Mouse (Mus musculus) lung, postnatal 4 days (tissue): ENCODE results near the gene Galnt15.
A peak's percentile ranks its signal among the peaks of the same experiment; 100 is the strongest.
"Not testable (repeated sequence)": the region's sequence is repeated elsewhere in the genome, so short reads cannot be mapped to it uniquely, and the experiment has no call there.

Source experiments
- DNase-seq, 2 experiments: peaks; one replicate each; pipeline ENCODE4 v3.0.0; 2021

Gene Galnt15

DNA sequence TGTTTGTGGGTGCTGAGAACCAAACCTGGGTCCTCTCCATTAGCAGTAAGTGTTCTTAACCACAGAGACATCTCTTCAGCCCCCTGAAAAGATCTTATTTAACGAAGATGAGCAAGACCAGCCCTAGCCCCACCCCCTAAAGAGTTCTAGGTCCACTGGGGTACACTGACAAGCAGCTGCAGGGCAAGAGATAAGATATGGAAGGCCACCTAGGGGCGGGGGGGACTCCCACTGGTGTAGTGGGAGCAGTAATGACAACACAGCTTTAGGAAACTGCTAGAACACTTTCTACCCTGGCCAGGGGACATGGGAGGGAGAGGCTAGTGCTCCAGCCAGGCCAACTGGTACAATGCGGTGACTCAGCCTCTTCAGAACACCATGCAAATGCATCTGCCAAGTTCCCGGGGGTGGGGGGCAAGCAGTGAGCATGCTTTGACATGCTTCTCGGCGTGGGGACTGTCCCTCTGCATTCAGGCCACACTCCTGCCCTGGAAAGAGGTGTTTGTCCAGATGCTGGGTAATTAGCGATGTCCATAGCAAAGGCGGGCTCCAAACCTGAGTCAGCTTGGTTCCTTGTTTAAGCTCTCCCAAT, 9.0 kb downstream of the Galnt15 start:
- no peak for DNase-seq

DNA sequence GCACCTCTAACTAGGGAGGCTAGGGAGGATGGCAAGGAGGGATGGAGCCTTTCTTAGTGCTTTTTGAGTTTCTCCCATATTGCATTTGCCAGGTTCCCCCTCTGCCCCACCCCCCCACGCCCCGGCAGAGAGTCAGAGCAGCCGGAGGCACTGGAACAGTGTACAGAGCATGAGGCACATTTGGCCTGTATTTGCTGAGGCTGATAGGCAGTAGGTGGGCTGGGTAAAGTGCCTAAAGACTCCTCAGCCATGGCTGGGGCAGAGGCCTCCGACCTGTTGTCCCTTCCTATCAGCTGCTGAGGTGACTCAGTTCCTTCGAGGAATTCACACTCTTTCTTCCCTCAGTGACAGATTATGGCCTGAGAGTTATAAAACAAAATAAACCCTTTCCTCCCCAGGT, 13.3 kb downstream of the Galnt15 start:
- DNase-seq: no peak

GRCm38 (mm10) chr14:32046357-32046756, 17.6 kb downstream of the Galnt15 start:
- DNase-seq: no peak

- DNase-seq: no peak
Measured at GRCm38 (mm10) chr14:32050171-32050570, 21.4 kb downstream of the Galnt15 start.

- DNase-seq: peak in 1 of 2 experiments; percentile 10
Measured at GRCm38 (mm10) chr14:32053895-32054294, 25.1 kb downstream of the Galnt15 start.

- DNase-seq: no peak
Measured at GRCm38 (mm10) chr14:32054788-32055187, 26.0 kb downstream of the Galnt15 start.

DNA sequence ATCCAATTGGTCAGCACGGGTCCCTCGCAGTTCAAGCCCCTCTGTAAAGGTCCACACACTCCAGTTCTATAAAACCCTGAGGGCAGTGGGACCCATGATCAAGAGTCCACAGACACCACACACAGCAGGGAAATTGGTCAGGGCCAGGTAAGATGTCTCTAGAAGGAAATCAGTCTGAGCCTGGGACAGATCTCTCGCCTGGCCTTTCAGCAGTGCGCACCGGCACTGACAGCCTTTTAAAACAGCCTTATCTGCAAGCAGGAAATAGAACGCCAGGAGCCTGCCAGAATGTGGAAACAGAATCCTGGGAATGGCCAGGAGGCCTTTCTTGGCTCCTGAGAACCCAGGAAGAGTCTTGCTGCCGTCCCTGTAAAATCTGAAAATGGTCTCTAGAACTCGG, 27.0 kb downstream of the Galnt15 start:
- peak in 1 of 2 experiments; percentile 8 for DNase-seq

GRCm38 (mm10) chr14:32056675-32057074, 27.9 kb downstream of the Galnt15 start:
- peak; percentile 17 to 18 for DNase-seq

GRCm38 (mm10) chr14:32057664-32058063, 28.9 kb downstream of the Galnt15 start:
- no peak for DNase-seq

DNA sequence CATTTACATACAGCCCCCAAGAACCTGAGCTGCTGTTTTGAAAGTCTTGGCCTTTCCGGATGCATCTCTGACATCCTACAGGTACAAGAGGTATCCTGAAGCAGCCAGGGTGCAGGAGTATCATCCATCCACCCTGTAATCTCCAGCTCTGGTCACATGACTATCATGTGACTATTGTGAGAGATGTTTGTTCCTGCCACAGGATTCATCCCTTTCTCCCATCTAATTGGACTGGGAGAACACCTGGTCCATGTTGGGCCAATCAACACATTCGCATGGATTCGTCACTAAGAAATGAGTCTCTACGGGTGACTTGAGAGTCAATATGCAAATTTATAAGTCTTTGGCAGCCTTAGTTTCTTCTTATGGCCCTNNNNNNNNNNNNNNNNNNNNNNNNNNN, 32.6 kb downstream of the Galnt15 start:
- DNase-seq: peak in 1 of 2 experiments; percentile 4

DNA sequence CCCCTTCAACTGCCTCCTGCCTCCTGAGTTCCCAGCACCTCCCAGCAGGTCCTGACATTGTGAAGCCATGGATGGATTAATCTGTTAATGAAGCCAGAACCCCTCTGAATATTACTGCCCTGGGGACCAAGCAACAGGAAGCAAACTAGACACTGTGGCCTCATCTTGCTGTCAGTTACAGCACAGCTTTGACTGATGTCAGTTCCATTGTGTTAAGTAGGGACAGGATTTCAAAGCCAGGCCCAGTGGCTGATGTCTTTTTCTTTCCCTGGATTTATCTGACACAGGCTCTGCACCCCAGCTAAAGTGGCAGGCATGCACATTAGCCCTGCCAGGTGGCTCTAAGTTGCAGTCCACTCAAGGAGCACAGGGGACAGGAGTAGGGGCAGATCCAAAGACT, 44.0 kb downstream of the Galnt15 start:
- DNase-seq: no peak

GRCm38 (mm10) chr14:32073211-32073685, 44.5 kb downstream of the Galnt15 start:
- peak; percentile 55 to 69 for DNase-seq

GRCm38 (mm10) chr14:32073901-32074300, 45.1 kb downstream of the Galnt15 start:
- no peak for DNase-seq

DNA sequence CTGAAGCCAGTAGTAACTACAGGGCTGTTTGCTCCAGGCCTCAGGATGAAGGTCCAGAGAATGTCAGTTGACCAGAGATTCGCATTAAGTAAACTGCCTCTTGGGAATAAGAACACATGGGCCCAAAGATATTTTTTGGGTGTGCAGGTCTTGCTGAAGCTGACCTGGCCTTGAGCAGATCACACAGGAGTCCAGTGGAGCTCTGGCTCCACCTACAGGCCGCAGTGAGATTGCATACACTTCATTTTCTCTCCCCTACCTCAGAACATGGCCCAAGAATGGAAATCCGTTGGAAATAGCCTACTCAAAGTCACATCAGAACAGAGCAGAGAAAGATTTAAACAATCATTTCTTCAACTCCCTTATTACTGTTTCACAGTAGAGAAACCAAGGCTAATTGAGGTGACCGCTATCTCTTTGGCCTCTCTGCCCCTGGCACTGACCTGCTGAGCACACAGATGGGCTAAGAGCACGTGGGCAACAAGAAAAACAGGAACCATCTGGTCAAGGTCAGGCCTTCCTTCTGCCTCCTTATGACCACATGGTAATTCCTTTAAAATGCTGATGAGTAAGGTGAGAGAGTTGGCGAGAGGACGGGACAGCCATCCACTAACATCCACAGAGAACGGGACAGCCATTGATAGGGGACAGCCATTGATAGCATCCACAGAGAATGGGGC, 48.2 kb downstream of the Galnt15 start:
- peak; percentile 36 to 73 for DNase-seq

DNA sequence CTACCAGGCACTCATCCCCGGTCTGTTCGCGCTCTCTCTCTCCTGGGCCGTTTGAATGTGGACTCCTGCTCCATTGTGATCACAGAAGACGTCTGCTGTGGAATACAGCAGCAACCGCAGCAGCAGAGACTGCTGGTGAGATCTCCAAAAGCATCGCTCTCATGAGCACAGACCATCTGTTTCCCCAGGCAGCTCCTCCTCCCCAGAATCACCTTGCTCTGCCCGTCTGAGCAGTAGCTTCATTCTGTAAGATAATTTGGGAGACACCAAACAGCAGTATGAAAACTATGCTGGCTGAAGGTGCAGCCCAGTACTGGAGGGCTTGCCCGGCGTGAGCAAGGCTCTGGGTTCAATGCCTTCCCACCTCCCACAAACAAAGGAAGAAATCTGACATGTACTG, 52.2 kb downstream of the Galnt15 start:
- no peak for DNase-seq

DNA sequence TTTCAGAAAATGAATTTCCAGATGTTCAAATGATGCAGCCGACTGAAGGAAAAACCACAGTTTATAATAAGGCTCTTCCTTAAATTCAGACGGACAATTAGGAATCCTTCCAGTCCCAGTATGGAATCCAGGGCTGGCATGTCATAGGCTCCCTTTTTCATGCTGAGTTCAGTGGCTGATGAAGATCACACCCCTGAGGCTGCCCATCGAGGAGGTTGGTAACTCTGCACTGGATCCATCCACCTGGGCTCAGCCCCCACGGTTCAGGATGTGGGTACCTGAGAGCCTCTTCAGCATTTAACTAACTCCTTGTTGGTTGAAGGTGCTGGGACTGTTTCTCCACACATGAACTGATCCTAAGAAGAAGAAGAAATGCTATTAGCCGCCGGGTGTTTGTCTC, 54.1 kb downstream of the Galnt15 start:
- DNase-seq: no peak

DNA sequence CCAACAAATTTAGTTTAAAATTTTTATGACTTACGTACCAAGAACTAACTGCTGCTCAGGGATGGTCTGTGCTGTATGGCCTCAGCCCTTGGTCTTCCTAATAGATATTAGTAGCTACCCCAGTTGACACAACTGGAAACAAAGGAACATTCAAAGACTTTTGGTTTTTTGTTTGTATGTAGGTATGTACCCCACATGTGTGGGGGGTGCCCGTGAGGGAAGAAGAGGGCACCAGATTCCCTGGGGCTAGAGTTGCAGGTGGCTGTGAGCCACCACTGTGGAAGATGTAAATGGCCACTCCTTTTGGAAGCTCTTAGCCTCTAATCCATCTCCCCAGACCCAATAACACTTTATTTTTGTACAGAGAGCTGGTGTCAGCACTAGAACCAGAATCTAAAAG, 54.7 kb downstream of the Galnt15 start:
- DNase-seq: no peak

DNA sequence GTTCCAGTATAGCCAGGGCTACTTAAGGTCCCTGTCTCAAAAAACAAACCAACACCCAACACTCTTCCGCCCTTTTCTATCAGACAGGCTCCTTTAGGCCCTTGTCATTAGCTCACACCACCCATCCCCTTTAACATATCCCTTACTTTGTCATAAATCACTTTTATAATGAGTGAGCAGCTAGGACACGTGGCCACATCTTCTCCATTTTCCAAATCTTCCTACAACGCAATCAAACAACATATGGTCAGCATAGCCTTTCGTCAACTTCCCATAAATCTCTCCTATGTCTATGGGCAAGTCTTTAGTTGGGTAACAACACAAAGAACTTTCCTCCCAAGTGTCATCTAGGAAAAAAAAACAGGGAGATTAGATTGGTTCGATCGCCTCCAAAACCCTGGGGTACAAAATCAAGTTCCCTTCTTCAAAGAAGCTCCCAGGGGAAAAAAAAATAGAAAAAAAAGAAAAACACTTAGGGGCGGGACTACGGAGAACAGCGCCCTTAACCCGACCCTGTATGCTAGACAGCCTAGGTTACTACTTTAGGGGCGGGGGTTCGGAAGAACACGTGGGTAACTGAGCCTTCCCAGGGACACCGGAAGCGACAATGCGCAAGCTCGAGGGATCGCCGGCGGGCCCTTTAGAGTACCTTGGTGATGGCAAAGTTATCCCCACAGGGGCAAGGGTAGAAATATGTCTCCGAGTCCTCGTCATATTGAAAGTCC, 56.1 kb downstream of the Galnt15 start, which contains the start of gene Oxnad1:
Gene Oxnad1, plus strand, starts transcription at position 614 of the 725 bp plus-strand sequence.
- no peak for DNase-seq

GRCm38 (mm10) chr14:32085486-32086201, 56.9 kb downstream of the Galnt15 start, which contains the start of gene Dph3:
TSS of gene Dph3 (minus strand) at chr14:32085729.
- peak; percentile 99 for DNase-seq

DNA sequence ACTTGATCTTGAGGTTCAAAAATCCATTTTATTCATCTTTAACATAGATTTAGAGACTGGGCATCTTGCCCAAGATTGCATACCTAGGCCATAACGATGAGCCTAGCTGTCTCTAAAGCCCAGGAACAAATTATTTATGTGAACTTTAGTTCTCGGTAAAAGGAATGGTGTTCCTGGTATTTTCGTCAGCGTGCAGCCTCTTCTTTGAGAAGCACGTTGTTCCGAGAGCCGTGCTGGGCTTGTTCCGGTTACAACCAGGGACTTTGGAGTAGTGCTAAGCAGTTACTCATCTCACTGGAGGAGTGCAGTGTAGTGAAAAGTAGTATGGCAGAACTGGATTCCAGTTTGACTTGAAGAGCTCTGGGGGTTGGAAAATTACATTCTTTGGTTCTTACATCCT, 57.4 kb downstream of the Galnt15 start:
- DNase-seq: no peak

GRCm38 (mm10) chr14:32087584-32088248, 58.9 kb downstream of the Galnt15 start:
- not testable (repeated sequence) for DNase-seq

DNA sequence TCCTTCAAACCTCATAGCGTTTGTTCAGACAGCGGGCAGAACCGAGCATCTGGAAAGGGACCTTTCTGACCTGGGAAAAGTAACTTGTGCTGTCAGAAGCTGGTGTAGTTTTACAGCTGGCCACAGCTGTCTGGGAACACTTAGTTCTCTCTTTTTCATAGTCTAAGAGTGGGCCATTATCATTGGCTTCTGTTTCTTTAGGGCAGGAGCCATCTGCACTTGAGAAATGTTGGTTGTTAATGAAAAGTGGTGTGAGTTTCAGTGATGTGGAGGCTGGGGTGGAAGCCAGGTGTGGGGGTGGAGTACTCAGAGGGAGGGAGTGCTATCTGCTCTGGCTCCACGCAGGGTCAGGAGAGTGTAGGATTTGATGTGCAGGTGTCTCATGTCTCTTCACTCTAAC, 62.3 kb downstream of the Galnt15 start:
- DNase-seq: no peak
